Mouse (Mus musculus) thymus, adult 2 months (tissue): ENCODE data around the gene Paxx.

Experiments used
- CTCF ChIP-seq: fragments of 200-500 bp; IDR thresholded peaks from 2 replicates; pipeline ENCODE4 v1.5.1; 2012; ENCODE audit warnings: mild to moderate bottlenecking, control low read depth, low read length, moderate library complexity, borderline replicate concordance; ENCODE audit not compliant: control insufficient read depth, poor library complexity, insufficient read depth; ENCODE audit errors: extremely low read depth
- POLR2A ChIP-seq: fragments of 200-500 bp; IDR thresholded peaks from 2 replicates; pipeline ENCODE4 v1.6.1; 2012; ENCODE audit warnings: mild to moderate bottlenecking, low read length, control low read depth, moderate library complexity; ENCODE audit not compliant: control insufficient read depth, poor library complexity, insufficient read depth; ENCODE audit errors: extremely low read depth

- TF ChIP-seq POLR2A, result peak; percentile 84
- 0 out of 2 replicates have a peak, but pooled peaks have one; percentile 36 for TF ChIP-seq CTCF
These were observed 5.1 kb upstream of the Paxx start for GRCm38 (mm10) chr2:25465816-25466635.
